Mouse (Mus musculus): ENCODE results near the gene Sdf2. TPM values are rescaled to one million over a fixed set of nuclear protein-coding genes. Genes with fewer than 3 reads are reported as not detected.

The Sdf2 gene
- polyA plus RNA-seq, 1 experiment from 2014 or later, result 81.1 TPM

- no peak overlapping the region for H3K27ac ChIP-seq
- H3K4me1 ChIP-seq (replicated peaks), result no peaks in the 10 kb centered on the region
These were observed 14.0 kb upstream of the Sdf2 start for GRCm38 (mm10) chr11:78231518-78231917.

GRCm38 (mm10) chr11:78240193-78240857 is 5.2 kb upstream of the Sdf2 start:
- H3K4me2 ChIP-seq (replicated peaks), result no peak overlapping the region
- H3K4me1 ChIP-seq (replicated peaks), result peaks cover 23% of the 10 kb centered on the region
- no peak overlapping the region for H3K27ac ChIP-seq
- ATAC-seq, result no peak
- WGBS, result 93% methylated on average over 9 of the region's 9 CpGs
- no peaks in the 10 kb centered on the region for H3K9me3 ChIP-seq
- no peaks in the 10 kb centered on the region for H3K27me3 ChIP-seq
- no peak overlapping the region; the same call in 1 of the 2 replicates for H3K9ac ChIP-seq (replicated peaks)
- H3K36me3 ChIP-seq, result peaks cover 23% of the 10 kb centered on the region
- no peak overlapping the region for H3K4me3 ChIP-seq (replicated peaks)

More at GRCm38 (mm10) chr11:78231518-78231917, 14.0 kb upstream of the Sdf2 start:
- Histone ChIP-seq H3K4me2 (replicated peaks) (no peak overlapping the region), H3K9ac (replicated peaks) (no peak overlapping the region), H3K27me3 (no peaks in the 10 kb centered on the region), H3K4me3 (replicated peaks) (no peak overlapping the region), H3K36me3 (peaks cover 74% of the 10 kb centered on the region), H3K9me3 (no peaks in the 10 kb centered on the region)
- ATAC-seq, result no peak
- 94% methylated on average over 6 of the region's 6 CpGs for WGBS

- WGBS, result under 1% methylated on average over 19 of the region's 19 CpGs
- Histone ChIP-seq H3K4me3 (replicated peaks) (peak overlapping the region; percentile 99), H3K9me3 (no peaks in the 10 kb centered on the region), H3K36me3 (peaks cover 11% of the 10 kb centered on the region), H3K27ac (peak overlapping the region; percentile 97), H3K27me3 (no peaks in the 10 kb centered on the region), H3K9ac (replicated peaks) (peak overlapping the region; percentile 93), H3K4me1 (replicated peaks) (peaks cover 53% of the 10 kb centered on the region), H3K4me2 (replicated peaks) (peak overlapping the region; percentile 92)
- ATAC-seq, result peak; percentile 52
These were observed 302 bp upstream of the Sdf2 start for GRCm38 (mm10) chr11:78245261-78245626.

DNA sequence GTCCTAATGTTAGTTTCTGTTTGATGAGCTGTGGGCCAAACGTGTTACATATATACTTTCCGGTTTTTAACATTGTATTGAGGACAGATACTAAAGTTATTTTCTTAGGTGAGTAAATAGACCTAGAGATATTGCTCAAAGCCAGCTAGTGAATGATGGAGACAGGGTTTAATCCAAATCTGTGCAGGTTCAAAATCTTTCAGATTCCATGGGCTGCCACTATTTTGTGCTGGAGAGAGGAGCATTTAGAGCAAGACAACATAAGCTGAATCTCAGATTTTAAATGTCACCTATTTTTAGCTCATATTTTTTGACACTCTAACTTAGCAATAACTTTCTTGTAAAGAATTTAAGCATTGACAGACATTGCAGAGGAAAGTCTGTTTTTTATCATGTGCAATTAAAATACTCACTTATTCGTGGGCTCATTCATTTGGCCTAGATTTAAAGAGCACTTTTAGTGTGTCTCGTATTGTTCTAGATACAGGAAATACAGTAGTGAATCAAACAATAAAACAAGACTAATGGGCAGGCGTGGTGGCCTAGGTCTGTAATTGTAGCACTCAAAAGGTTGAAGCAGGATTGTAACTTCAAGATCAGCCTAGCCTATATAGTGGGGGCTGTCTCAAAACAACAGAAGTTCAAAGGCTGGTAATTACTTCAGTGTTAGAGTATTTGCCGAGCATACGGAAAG is 919 bp downstream of the Sdf2 start:
- H3K4me1 ChIP-seq (replicated peaks), result peaks cover 53% of the 10 kb centered on the region
- 54% methylated on average over 7 of the region's 7 CpGs for WGBS
- no peaks in the 10 kb centered on the region for H3K9me3 ChIP-seq
- H3K4me3 ChIP-seq (replicated peaks), result peak overlapping the region; percentile 99
- H3K36me3 ChIP-seq, result peaks cover 14% of the 10 kb centered on the region
- peak overlapping the region; percentile 97 for H3K27ac ChIP-seq
- H3K4me2 ChIP-seq (replicated peaks), result peak overlapping the region; percentile 92
- H3K9ac ChIP-seq (replicated peaks), result peak overlapping the region; percentile 93; the same call in 1 of the 2 replicates
- no peaks in the 10 kb centered on the region for H3K27me3 ChIP-seq
- ATAC-seq, result no peak

GRCm38 (mm10) chr11:78247012-78247348 is 1.4 kb downstream of the Sdf2 start:
- H3K27me3 ChIP-seq, result no peaks in the 10 kb centered on the region
- peaks cover 18% of the 10 kb centered on the region for H3K36me3 ChIP-seq
- no peak for ATAC-seq
- no peak overlapping the region; the same call in 1 of the 2 replicates for H3K9ac ChIP-seq (replicated peaks)
- H3K4me3 ChIP-seq (replicated peaks), result peak overlapping the region; percentile 99
- 80% methylated on average over 3 of the region's 3 CpGs for WGBS
- no peak overlapping the region for H3K27ac ChIP-seq
- H3K9me3 ChIP-seq, result no peaks in the 10 kb centered on the region
- H3K4me1 ChIP-seq (replicated peaks), result peaks cover 53% of the 10 kb centered on the region
- H3K4me2 ChIP-seq (replicated peaks), result peak overlapping the region; percentile 92; the same call in 1 of the 2 replicates

GRCm38 (mm10) chr11:78247727-78248140 is 2.2 kb downstream of the Sdf2 start:
- 67% methylated on average over 4 of the region's 4 CpGs for WGBS
- Histone ChIP-seq H3K9me3 (no peaks in the 10 kb centered on the region), H3K4me3 (replicated peaks) (0 out of 2 replicates have a peak overlapping the region, but pooled peaks have one; percentile 4), H3K27ac (no peak overlapping the region), H3K36me3 (peaks cover 23% of the 10 kb centered on the region), H3K27me3 (no peaks in the 10 kb centered on the region), H3K9ac (replicated peaks) (no peak overlapping the region), H3K4me1 (replicated peaks) (peaks cover 52% of the 10 kb centered on the region), H3K4me2 (replicated peaks) (no peak overlapping the region; the same call in 1 of the 2 replicates)
- ATAC-seq, result no peak

DNA sequence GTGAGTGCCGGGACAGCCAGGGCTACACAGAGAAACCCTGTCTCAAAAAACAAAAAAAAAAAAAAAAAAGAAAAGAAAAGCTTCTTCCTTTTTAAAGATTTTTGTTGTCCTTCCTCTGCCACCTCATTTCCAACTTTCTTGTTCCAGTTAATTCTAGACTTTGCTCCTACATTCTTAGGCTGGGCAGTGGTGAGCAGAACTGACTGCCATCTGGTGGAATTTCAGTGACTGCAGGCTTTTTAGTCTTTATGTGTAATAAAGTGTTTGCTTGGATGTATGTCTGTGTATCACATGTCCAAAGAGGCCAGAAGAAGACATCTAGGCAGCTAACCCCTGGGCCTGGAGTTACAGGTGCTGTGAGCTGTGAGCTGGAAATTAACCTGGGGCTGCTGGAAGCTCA is 11.1 kb downstream of the Sdf2 start:
- H3K4me3 ChIP-seq (replicated peaks), result no peak overlapping the region
- ATAC-seq, result no peak
- no peak overlapping the region for H3K9ac ChIP-seq (replicated peaks)
- 100% methylated on average over 1 of the region's 1 CpGs for WGBS
- H3K27ac ChIP-seq, result no peak overlapping the region
- H3K27me3 ChIP-seq, result peaks cover 13% of the 10 kb centered on the region
- H3K4me1 ChIP-seq (replicated peaks), result no peaks in the 10 kb centered on the region
- H3K36me3 ChIP-seq, result peaks cover 28% of the 10 kb centered on the region
- no peak overlapping the region for H3K4me2 ChIP-seq (replicated peaks)
- no peaks in the 10 kb centered on the region for H3K9me3 ChIP-seq

GRCm38 (mm10) chr11:78260489-78261258 is 15.1 kb downstream of the Sdf2 start:
- H3K9me3 ChIP-seq, result no peaks in the 10 kb centered on the region
- peak overlapping the region; percentile 87 for H3K4me3 ChIP-seq (replicated peaks)
- peaks cover 25% of the 10 kb centered on the region for H3K36me3 ChIP-seq
- peaks cover 16% of the 10 kb centered on the region for H3K4me1 ChIP-seq (replicated peaks)
- no peak overlapping the region for H3K27ac ChIP-seq
- peaks cover 13% of the 10 kb centered on the region for H3K27me3 ChIP-seq
- no peak overlapping the region for H3K9ac ChIP-seq (replicated peaks)
- no peak for ATAC-seq
- 97% methylated on average over 2 of the region's 2 CpGs for WGBS
- peak overlapping the region; percentile 82 for H3K4me2 ChIP-seq (replicated peaks)

DNA sequence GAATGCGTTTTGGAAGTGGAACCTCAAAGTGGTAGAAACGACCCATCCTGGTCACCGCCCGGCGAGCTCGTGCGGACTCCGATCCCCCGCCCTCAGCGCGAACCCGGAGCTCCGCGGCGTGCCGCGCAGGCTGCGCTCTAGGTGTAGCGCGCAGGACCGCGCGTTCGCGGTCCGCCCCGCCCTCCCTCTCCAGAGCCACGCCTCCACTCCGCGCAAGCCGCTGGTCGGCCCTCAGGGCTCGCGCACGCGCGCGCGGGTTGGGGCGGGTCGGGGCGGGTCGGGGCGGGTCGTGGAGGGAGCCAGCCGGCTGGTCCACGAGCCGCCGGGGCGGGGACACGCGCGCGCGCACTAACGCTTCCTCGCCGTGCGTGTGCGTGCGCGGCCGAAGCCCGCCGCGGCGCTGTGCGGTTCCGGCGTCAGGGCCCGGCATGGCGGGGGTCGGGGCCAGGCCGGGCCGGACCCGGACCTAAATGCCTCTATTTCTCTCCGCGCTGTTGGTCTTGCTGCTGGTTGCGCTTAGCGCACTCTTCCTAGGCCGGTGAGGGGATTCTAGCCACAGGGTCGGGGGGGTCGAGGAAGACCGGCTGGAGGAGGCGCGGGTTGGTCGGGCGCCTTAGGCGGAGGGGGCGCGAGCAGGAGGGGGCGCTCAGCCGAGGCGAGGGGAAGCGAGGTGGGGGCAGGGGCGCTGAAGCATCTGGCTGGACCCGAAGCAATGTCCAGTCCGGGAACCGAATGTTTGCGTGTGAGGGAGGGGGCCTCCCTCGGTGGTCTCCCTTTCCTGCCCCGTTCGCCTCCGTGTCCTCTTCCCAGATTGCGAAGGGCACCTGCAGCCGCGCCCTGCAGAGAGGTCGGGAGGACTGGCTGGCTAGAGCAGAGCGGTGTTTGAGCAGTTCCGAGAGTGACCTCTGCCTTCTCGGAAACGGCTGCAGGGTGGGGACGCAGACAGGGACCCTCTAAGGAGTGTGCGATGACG is 16.1 kb downstream of the Sdf2 start, which contains the start of gene 2610507B11Rik:
Gene 2610507B11Rik (plus strand): TSS at position 373 of the 973 bp plus-strand sequence.
- peak within 1 kb of the TSS; percentile 83 for H3K9ac ChIP-seq (replicated peaks)
- WGBS, result under 1% methylated on average over 114 of the region's 115 CpGs
- H3K4me3 ChIP-seq (replicated peaks), result peak within 1 kb of the TSS; percentile 87
- ATAC-seq, result peak; percentile 95
- H3K27me3 ChIP-seq, result peaks cover 13% of the 10 kb centered on the region
- peaks cover 16% of the 10 kb centered on the region for H3K4me1 ChIP-seq (replicated peaks)
- H3K27ac ChIP-seq, result peak within 1 kb of the TSS; percentile 84
- no peaks in the 10 kb centered on the region for H3K9me3 ChIP-seq
- peak within 1 kb of the TSS; percentile 82 for H3K4me2 ChIP-seq (replicated peaks)
- peaks cover 34% of the 10 kb centered on the region for H3K36me3 ChIP-seq

DNA sequence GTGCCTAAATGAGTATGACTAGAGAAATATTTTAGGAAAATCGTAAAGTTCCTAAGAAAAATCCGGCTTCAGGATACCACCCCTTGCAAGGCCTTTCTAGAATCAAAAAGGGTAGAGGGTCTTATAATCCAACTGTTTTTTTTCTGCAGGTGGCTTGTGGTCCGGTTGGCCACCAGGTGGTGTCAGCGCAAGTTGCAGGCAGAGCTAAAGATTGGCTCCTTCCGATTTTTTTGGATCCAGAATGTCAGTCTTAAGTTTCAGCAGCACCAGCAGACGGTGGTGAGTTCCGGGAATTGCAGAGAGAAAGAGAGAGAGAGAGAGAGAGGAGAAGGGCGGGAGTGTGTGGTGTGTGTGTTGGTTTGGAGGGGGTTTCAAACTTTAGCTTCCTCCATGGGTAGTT is 17.0 kb downstream of the Sdf2 start:
- peak overlapping the region; percentile 87 for H3K4me3 ChIP-seq (replicated peaks)
- H3K4me1 ChIP-seq (replicated peaks), result peaks cover 16% of the 10 kb centered on the region
- ATAC-seq, result no peak
- peak overlapping the region; percentile 83 for H3K9ac ChIP-seq (replicated peaks)
- H3K36me3 ChIP-seq, result peaks cover 42% of the 10 kb centered on the region
- peaks cover 13% of the 10 kb centered on the region for H3K27me3 ChIP-seq
- peak overlapping the region; percentile 82 for H3K4me2 ChIP-seq (replicated peaks)
- no peaks in the 10 kb centered on the region for H3K9me3 ChIP-seq
- 4% methylated on average over 8 of the region's 8 CpGs for WGBS
- H3K27ac ChIP-seq, result no peak overlapping the region

DNA sequence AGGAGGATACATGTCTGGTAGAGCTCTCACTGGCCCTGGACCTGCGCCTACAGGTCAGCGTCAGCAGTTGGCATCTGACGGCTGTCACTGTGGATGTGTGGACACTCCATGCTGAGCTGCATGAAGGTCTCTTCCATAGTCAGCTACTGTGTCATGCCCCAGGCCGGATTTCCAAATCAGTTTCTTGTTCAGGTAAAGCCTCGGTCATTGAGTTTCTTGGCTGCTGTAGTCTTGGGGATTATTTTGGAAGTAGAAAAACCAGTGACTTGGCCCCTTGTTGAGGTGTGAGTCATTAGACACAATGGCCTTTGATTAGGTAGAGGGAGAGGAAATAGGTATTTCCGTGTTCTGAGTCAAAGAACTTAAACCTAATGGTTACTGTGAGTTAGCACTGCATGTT is 20.0 kb downstream of the Sdf2 start:
- H3K27ac ChIP-seq, result no peak overlapping the region
- no peak overlapping the region for H3K4me3 ChIP-seq (replicated peaks)
- peaks cover 69% of the 10 kb centered on the region for H3K36me3 ChIP-seq
- ATAC-seq, result no peak
- 93% methylated on average over 6 of the region's 6 CpGs for WGBS
- no peaks in the 10 kb centered on the region; the same call in 1 of the 2 replicates for H3K27me3 ChIP-seq
- no peak overlapping the region for H3K9ac ChIP-seq (replicated peaks)
- H3K9me3 ChIP-seq, result no peaks in the 10 kb centered on the region
- H3K4me1 ChIP-seq (replicated peaks), result peaks cover 16% of the 10 kb centered on the region
- no peak overlapping the region for H3K4me2 ChIP-seq (replicated peaks)

Data from midbrain, embryonic 13.5 days (tissue).